Mouse (Mus musculus) testis, adult 2 months (tissue): Measurements from ENCODE around the gene Slc35d1.

ENCODE experiments used
- CTCF ChIP-seq: fragments of 200-500 bp; IDR thresholded peaks from 2 replicates; pipeline ENCODE4 v1.5.1; 2012; ENCODE audit warnings: low read depth, mild to moderate bottlenecking, inconsistent platforms, low read length, moderate library complexity; ENCODE audit not compliant: control insufficient read depth, insufficient read depth, insufficient replicate concordance
- POLR2A ChIP-seq: fragments of 200-500 bp; IDR thresholded peaks from 2 replicates; pipeline ENCODE4 v1.6.1; 2012; ENCODE audit warnings: low read depth, mild to moderate bottlenecking, inconsistent platforms, low read length, moderate library complexity; ENCODE audit not compliant: control insufficient read depth

- TF ChIP-seq CTCF, result no peak
- no peak for TF ChIP-seq POLR2A
Measured at GRCm38 (mm10) chr4:103188786-103189640, 26.0 kb downstream of the Slc35d1 start.
